Mouse (Mus musculus): ENCODE measurements around the gene Fam3b. TPM values are rescaled to one million over a fixed set of nuclear protein-coding genes. Genes with fewer than 3 reads are reported as not detected.

Gene Fam3b
- polyA plus RNA-seq, 1 experiment from 2014 or later = not detected

- 94% methylated on average over 7 of the region's 7 CpGs for WGBS
- H3K4me2 ChIP-seq (ENCODE audit: low read length) = no peak overlapping the region
- ATAC-seq = no peak
- no peak overlapping the region for H3K9ac ChIP-seq (ENCODE audit: low read depth, low read length)
- H3K4me1 ChIP-seq (ENCODE audit: control insufficient read depth, insufficient read depth, low read length) = no peaks in the 10 kb centered on the region
- no peaks in the 10 kb centered on the region for H3K27me3 ChIP-seq (ENCODE audit: control insufficient read depth, insufficient read depth, low read depth, low read length)
- no peaks in the 10 kb centered on the region for H3K9me3 ChIP-seq (replicated peaks; ENCODE audit: control insufficient read depth, low read length, poor library complexity, severe bottlenecking)
- no peaks in the 10 kb centered on the region for H3K36me3 ChIP-seq (ENCODE audit: control insufficient read depth, insufficient read depth, low read length)
- H3K27ac ChIP-seq (ENCODE audit: low read length) = no peak overlapping the region
- no peak overlapping the region for H3K4me3 ChIP-seq (ENCODE audit: low read depth, low read length)
Observed at GRCm38 (mm10) chr16:97500901-97501300, 13.7 kb downstream of the Fam3b start.

DNA sequence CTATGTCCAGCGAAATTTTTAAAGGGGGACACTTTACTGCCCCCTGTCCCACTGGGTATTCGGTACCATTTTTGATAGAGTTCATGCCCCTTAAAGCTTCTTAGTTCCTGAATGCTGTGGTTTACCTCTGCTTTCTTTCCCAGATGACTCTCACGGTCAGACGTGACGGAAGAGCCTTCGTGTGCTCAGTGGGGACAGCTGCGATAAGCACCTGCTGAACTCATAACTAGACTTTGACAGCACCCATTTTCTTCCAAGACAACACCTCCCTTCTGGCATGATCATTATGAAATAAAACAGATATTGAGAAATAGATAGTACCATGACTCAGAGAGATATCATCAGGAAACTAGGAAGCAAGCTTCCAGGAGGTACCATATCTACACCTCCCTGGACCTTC is 15.2 kb downstream of the Fam3b start:
- Histone ChIP-seq H3K27ac (ENCODE audit: low read length) (no peak overlapping the region), H3K4me3 (ENCODE audit: low read depth, low read length) (no peak overlapping the region), H3K4me2 (ENCODE audit: low read length) (no peak overlapping the region), H3K9ac (ENCODE audit: low read depth, low read length) (no peak overlapping the region), H3K4me1 (ENCODE audit: control insufficient read depth, insufficient read depth, low read length) (no peaks in the 10 kb centered on the region), H3K9me3 (replicated peaks; ENCODE audit: control insufficient read depth, low read length, poor library complexity, severe bottlenecking) (no peaks in the 10 kb centered on the region), H3K27me3 (ENCODE audit: control insufficient read depth, insufficient read depth, low read depth, low read length) (no peaks in the 10 kb centered on the region), H3K36me3 (ENCODE audit: control insufficient read depth, insufficient read depth, low read length) (no peaks in the 10 kb centered on the region)
- no peak for ATAC-seq
- 92% methylated on average over 7 of the region's 7 CpGs for WGBS

DNA sequence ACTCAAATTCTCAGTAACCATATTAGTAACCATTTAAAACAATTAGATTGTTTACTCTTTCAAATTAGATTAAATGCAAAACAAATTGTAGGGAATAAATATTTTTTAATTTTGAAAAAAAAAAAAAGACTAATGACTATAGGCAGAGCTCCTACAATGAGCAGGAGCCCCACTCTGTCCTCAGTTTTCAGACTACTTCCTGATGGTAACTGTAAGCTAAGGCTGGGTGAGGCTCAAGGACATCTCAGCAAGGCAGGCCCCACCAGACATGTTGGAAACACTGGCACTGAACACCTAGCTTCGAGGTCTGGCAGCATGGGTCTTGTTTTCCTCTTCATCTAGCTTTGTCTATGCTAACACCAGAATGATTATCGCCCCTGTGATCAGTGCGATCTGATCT is 16.5 kb downstream of the Fam3b start:
- Histone ChIP-seq H3K36me3 (ENCODE audit: control insufficient read depth, insufficient read depth, low read length) (no peaks in the 10 kb centered on the region), H3K4me1 (ENCODE audit: control insufficient read depth, insufficient read depth, low read length) (no peaks in the 10 kb centered on the region), H3K4me2 (ENCODE audit: low read length) (no peak overlapping the region), H3K27ac (ENCODE audit: low read length) (no peak overlapping the region), H3K27me3 (ENCODE audit: control insufficient read depth, insufficient read depth, low read depth, low read length) (no peaks in the 10 kb centered on the region), H3K4me3 (ENCODE audit: low read depth, low read length) (no peak overlapping the region), H3K9me3 (replicated peaks; ENCODE audit: control insufficient read depth, low read length, poor library complexity, severe bottlenecking) (no peaks in the 10 kb centered on the region), H3K9ac (ENCODE audit: low read depth, low read length) (no peak overlapping the region)
- WGBS = 96% methylated on average over 3 of the region's 3 CpGs
- ATAC-seq = no peak

DNA sequence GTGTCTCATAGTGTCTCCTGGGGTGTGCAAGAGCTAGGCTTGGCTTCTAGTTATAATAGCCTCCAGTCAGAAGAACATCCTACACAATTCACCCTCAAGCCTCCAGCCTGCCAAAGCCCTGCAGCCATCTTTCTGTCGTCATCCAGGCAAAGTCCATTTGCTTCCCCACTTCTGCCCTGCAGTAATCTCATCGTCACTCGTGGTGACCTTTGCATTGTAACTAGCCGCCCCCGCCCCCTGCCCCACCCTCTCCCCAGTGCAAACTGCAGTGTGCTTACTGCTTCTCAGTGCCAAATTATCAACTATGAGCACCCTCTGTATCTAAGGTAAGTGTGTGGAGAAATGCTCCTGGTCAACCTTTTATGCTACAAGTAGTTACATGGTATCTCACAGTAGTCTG is 16.9 kb downstream of the Fam3b start:
- Histone ChIP-seq H3K4me3 (ENCODE audit: low read depth, low read length) (no peak overlapping the region), H3K4me1 (ENCODE audit: control insufficient read depth, insufficient read depth, low read length) (no peaks in the 10 kb centered on the region), H3K27me3 (ENCODE audit: control insufficient read depth, insufficient read depth, low read depth, low read length) (no peaks in the 10 kb centered on the region), H3K27ac (ENCODE audit: low read length) (no peak overlapping the region), H3K36me3 (ENCODE audit: control insufficient read depth, insufficient read depth, low read length) (no peaks in the 10 kb centered on the region), H3K9me3 (replicated peaks; ENCODE audit: control insufficient read depth, low read length, poor library complexity, severe bottlenecking) (no peaks in the 10 kb centered on the region), H3K4me2 (ENCODE audit: low read length) (no peak overlapping the region), H3K9ac (ENCODE audit: low read depth, low read length) (no peak overlapping the region)
- 59% methylated on average over 5 of the region's 5 CpGs for WGBS
- ATAC-seq = no peak

GRCm38 (mm10) chr16:97496026-97496425 is 18.6 kb downstream of the Fam3b start:
- Histone ChIP-seq H3K36me3 (ENCODE audit: control insufficient read depth, insufficient read depth, low read length) (no peaks in the 10 kb centered on the region), H3K27ac (ENCODE audit: low read length) (no peak overlapping the region), H3K9me3 (replicated peaks; ENCODE audit: control insufficient read depth, low read length, poor library complexity, severe bottlenecking) (no peaks in the 10 kb centered on the region), H3K27me3 (ENCODE audit: control insufficient read depth, insufficient read depth, low read depth, low read length) (no peaks in the 10 kb centered on the region), H3K4me1 (ENCODE audit: control insufficient read depth, insufficient read depth, low read length) (no peaks in the 10 kb centered on the region), H3K4me2 (ENCODE audit: low read length) (no peak overlapping the region), H3K9ac (ENCODE audit: low read depth, low read length) (no peak overlapping the region), H3K4me3 (ENCODE audit: low read depth, low read length) (no peak overlapping the region)
- ATAC-seq = no peak
- WGBS = 34% methylated on average over 3 of the region's 3 CpGs

DNA sequence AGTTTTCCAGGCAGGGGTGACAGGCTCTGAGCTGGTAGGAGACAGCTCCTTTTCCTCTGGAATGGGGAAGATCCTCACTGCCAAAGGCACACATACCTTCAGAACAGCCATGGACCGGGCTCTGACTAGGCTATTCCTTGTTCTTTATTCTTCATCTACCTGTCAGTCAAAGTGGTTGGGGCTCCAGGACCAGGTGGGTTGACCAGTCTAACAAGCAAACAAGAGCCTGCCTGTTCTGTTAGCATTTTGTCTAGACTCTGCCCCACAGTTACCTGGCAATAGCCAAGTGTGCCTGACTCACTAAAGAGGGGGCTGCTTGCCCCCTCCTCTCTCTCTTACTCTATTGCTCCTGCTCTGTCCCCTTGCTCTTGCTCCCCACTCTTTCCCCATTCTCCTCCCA is 22.2 kb downstream of the Fam3b start:
- WGBS = 90% methylated on average over 1 of the region's 1 CpGs
- Histone ChIP-seq H3K4me3 (ENCODE audit: low read depth, low read length) (no peak overlapping the region), H3K4me1 (ENCODE audit: control insufficient read depth, insufficient read depth, low read length) (no peaks in the 10 kb centered on the region), H3K4me2 (ENCODE audit: low read length) (no peak overlapping the region), H3K9me3 (replicated peaks; ENCODE audit: control insufficient read depth, low read length, poor library complexity, severe bottlenecking) (no peaks in the 10 kb centered on the region), H3K27ac (ENCODE audit: low read length) (no peak overlapping the region), H3K9ac (ENCODE audit: low read depth, low read length) (no peak overlapping the region), H3K27me3 (ENCODE audit: control insufficient read depth, insufficient read depth, low read depth, low read length) (no peaks in the 10 kb centered on the region), H3K36me3 (ENCODE audit: control insufficient read depth, insufficient read depth, low read length) (no peaks in the 10 kb centered on the region)
- no peak for ATAC-seq

- Histone ChIP-seq H3K9ac (ENCODE audit: low read depth, low read length) (no peak overlapping the region), H3K9me3 (replicated peaks; ENCODE audit: control insufficient read depth, low read length, poor library complexity, severe bottlenecking) (no peaks in the 10 kb centered on the region), H3K36me3 (ENCODE audit: control insufficient read depth, insufficient read depth, low read length) (no peaks in the 10 kb centered on the region), H3K4me3 (ENCODE audit: low read depth, low read length) (no peak overlapping the region), H3K27ac (ENCODE audit: low read length) (no peak overlapping the region), H3K4me1 (ENCODE audit: control insufficient read depth, insufficient read depth, low read length) (no peaks in the 10 kb centered on the region), H3K27me3 (ENCODE audit: control insufficient read depth, insufficient read depth, low read depth, low read length) (no peaks in the 10 kb centered on the region), H3K4me2 (ENCODE audit: low read length) (no peak overlapping the region)
- WGBS = 84% methylated on average over 2 of the region's 2 CpGs
- no peak for ATAC-seq
Observed at GRCm38 (mm10) chr16:97478655-97479054, 36.0 kb downstream of the Fam3b start.

DNA sequence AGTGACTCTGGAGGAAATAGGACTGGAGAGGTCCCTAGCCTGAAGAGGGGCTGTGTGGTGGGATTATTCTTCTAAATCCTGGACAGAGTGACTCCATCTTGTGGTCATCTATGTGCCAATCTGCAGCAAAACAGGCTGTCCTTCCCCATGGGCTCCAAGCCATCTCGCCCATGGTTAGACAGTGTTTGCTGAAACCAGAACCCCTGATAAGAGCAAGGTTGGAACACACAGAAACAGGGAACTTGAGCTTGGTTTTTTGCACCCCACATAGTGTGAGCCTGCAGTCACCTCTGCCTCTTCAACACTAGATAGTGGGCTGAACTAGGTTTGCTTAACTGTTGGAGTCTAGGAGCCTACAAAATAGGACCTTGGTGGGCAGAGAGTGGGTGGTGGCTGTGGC is 38.1 kb downstream of the Fam3b start:
- H3K27ac ChIP-seq (ENCODE audit: low read length) = no peak overlapping the region
- no peak overlapping the region for H3K4me2 ChIP-seq (ENCODE audit: low read length)
- no peak overlapping the region for H3K9ac ChIP-seq (ENCODE audit: low read depth, low read length)
- no peaks in the 10 kb centered on the region for H3K36me3 ChIP-seq (ENCODE audit: control insufficient read depth, insufficient read depth, low read length)
- no peak for ATAC-seq
- WGBS = 96% methylated on average over 1 of the region's 1 CpGs
- no peaks in the 10 kb centered on the region for H3K4me1 ChIP-seq (ENCODE audit: control insufficient read depth, insufficient read depth, low read length)
- H3K9me3 ChIP-seq (replicated peaks; ENCODE audit: control insufficient read depth, low read length, poor library complexity, severe bottlenecking) = no peaks in the 10 kb centered on the region
- H3K27me3 ChIP-seq (ENCODE audit: control insufficient read depth, insufficient read depth, low read depth, low read length) = no peaks in the 10 kb centered on the region
- H3K4me3 ChIP-seq (ENCODE audit: low read depth, low read length) = no peak overlapping the region

- Histone ChIP-seq H3K27ac (ENCODE audit: low read length) (no peak overlapping the region), H3K36me3 (ENCODE audit: control insufficient read depth, insufficient read depth, low read length) (no peaks in the 10 kb centered on the region), H3K9ac (ENCODE audit: low read depth, low read length) (no peak overlapping the region), H3K27me3 (ENCODE audit: control insufficient read depth, insufficient read depth, low read depth, low read length) (no peaks in the 10 kb centered on the region), H3K4me3 (ENCODE audit: low read depth, low read length) (no peak overlapping the region), H3K9me3 (replicated peaks; ENCODE audit: control insufficient read depth, low read length, poor library complexity, severe bottlenecking) (no peaks in the 10 kb centered on the region), H3K4me2 (ENCODE audit: low read length) (no peak overlapping the region), H3K4me1 (ENCODE audit: control insufficient read depth, insufficient read depth, low read length) (no peaks in the 10 kb centered on the region)
- WGBS = 90% methylated on average over 3 of the region's 3 CpGs
- no peak for ATAC-seq
Observed at GRCm38 (mm10) chr16:97475581-97475980, 39.0 kb downstream of the Fam3b start.

DNA sequence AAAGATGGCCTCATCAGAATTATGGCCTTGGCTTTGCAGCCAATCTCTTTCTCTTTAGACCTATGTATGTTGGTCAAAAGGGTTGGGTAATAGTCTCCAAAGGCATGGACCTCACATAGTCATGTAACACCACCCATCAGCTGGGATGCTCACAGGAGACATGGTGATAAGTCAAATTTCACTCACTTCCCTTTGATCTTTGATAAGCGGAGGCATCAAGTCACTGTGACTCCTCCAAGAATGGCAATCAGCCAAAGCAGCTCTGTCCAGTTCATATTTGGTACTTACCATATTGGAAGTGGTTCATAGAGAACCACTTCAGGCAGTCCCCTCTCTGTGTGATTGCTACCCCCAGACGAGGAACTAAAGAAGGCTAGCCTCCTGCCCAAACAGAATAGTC is 39.9 kb downstream of the Fam3b start:
- 83% methylated on average over 2 of the region's 2 CpGs for WGBS
- no peaks in the 10 kb centered on the region for H3K9me3 ChIP-seq (replicated peaks; ENCODE audit: control insufficient read depth, low read length, poor library complexity, severe bottlenecking)

More for the DNA sequence above, 39.9 kb downstream of the Fam3b start:
- Histone ChIP-seq H3K36me3 (ENCODE audit: control insufficient read depth, insufficient read depth, low read length) (no peaks in the 10 kb centered on the region), H3K4me1 (ENCODE audit: control insufficient read depth, insufficient read depth, low read length) (no peaks in the 10 kb centered on the region), H3K27ac (ENCODE audit: low read length) (no peak overlapping the region), H3K27me3 (ENCODE audit: control insufficient read depth, insufficient read depth, low read depth, low read length) (no peaks in the 10 kb centered on the region), H3K4me2 (ENCODE audit: low read length) (no peak overlapping the region), H3K4me3 (ENCODE audit: low read depth, low read length) (no peak overlapping the region), H3K9ac (ENCODE audit: low read depth, low read length) (no peak overlapping the region)
- no peak for ATAC-seq
